Mouse (Mus musculus): Measurements from ENCODE around the gene Igf2bp3. TPM values are rescaled to one million over a fixed set of nuclear protein-coding genes. Genes with fewer than 3 reads are reported as not detected.

The Igf2bp3 gene
- total RNA-seq, 2 experiments from 2014 or later = 0.56 to 0.69 TPM

GRCm38 (mm10) chr6:49136739-49137138 lies 78.0 kb downstream of the Igf2bp3 start:
- DNase-seq = no peak

DNA sequence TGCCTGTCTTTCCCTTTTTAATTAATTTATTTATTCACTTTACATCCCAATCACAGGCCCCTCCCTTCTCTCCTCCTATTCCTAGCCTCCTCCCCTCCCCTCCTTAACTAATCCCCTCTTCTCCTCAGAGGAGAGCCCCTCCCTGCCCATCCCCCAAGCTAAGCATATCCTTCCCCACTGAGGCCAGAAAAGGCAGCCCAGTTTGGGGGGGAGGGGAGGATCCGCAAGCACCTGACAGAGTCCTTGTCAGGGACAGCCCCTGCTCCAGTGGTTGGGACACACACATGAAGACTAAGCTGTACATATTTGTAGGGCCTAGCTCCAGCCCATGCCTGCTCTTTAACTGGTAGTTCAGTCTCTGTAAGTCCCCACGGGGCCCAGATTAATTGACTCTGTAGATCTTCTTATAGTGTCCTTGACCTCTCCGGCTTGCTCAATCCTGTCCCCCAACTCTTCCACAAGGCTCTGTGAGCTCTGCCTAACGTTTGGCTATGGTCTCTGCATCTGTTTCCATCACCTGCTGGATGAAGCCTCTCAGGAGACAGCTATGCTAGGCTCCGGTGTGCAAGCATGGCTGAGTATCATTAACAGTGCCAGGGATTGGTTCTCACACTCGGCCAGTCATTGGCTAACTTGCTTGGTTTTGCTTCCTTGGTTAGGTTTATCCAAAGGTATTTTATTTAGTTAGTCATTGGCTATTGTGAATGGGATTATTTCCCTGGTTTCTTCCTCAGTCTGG lies 82.2 kb downstream of the Igf2bp3 start:
- DNase-seq = no peak

GRCm38 (mm10) chr6:49131855-49132254 lies 82.9 kb downstream of the Igf2bp3 start:
- no peak for DNase-seq

DNA sequence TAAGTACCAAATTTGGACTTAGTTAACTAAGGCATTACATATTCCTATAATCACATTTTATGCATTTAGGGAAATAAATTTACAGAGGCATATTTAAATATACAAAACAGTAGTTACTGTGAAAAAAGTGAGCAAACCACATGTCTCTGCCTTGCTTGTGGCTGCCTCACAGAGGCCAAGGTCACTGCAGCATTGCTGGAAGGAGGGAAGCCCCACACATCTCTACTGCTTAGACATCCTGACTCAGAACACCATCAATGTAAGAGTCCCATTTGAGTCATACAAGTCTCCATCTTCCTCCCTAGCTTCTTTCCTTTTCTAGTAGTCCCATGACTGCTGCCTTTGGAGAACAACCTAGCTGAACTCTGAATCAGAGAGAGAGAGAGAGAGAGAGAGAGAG lies 84.4 kb downstream of the Igf2bp3 start:
- DNase-seq = peak; percentile 12 to 36

- no peak for DNase-seq
Measured at GRCm38 (mm10) chr6:49120370-49120769, 94.4 kb downstream of the Igf2bp3 start.

DNA sequence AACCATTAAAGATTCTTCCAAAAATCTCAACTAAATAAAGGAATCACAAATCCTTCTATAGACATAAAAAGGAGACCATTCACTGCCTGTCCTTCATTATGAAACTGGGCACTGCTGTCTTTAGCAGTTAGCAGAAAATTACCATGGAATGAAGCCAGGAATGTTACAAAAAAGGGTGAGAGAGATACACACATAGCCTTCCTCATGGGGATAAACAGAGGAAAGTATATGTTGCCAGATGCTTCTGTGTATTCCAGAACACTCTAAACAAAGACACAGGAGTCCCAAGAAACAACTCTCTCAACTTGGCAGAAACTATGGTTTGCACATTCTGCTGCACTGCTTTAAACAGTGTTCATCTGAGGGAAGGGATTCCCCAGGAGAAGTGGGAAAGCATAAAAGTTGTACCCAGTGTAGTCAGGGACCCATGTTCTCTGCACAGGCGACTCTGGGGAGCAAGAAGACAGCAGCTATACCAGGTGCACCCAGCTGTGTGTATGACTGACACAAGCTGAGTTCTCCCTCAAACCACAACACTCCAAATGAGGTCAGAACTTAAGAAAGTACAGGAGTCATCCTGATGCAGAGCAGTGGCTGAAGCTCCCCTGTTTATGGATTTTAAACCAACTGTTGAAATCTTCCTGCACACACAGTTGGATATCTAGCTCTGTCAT lies 95.2 kb downstream of the Igf2bp3 start:
- DNase-seq = no peak

- no peak for DNase-seq
Measured at GRCm38 (mm10) chr6:49118446-49118845, 96.3 kb downstream of the Igf2bp3 start.

DNA sequence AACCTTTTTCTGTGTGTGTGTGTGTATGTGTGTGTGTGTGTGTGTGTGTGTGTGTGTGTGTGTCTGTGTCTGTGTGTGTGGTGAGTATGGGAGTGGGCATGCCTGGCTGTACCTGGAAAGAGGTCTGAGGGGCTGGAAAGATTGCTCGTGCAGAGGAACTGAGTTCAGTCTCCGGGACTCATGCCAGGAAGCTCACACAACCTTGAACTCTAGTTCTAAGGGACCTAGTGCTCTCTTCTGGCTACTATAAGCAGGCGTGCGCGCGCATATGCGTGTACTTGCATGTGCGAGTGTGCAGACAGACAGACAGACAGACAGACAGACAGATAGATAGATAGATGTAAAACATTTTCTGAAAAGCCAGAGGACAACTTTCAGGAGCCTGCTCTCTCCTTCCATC lies 98.5 kb downstream of the Igf2bp3 start:
- peak; percentile 69 to 73 for DNase-seq

GRCm38 (mm10) chr6:49115550-49115949 lies 99.2 kb downstream of the Igf2bp3 start:
- DNase-seq = no peak

DNA sequence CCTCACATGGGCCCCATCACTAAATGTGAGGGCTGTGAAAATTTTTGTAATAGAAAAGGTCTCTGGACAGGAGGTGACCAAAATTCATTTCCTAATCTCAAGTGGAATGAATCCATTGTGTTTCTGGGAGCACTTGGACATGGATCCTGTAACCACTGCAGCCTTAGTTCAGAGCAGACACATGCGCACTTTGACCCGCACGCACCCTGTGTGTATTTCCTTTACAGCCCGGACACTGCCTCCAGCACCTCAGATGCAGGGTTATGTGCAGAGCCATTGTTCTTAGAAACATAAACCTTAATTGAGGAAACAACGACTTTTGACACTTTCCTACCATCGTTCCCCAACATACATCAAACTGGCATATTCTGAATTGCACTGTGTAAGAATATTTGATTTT lies 100.3 kb downstream of the Igf2bp3 start:
- DNase-seq = no peak

DNA sequence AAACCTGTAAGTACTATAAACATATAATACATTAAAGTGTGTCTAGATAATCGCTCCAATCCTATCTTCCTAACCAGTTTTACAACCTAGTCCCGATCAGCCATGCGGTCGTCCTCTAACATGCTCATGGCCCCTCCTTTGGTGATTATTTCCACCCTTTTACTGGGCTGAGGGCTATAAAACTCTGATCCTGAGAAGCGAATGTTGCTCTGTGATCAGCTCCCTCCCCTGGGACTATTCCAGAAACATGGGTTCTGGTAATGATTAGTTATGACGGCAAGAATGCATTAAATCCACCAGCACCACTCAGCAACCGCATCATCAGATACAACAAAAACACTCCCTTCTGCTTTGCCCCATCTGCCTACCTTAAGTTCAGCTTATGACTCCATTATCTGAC lies 100.9 kb downstream of the Igf2bp3 start:
- no peak for DNase-seq

DNA sequence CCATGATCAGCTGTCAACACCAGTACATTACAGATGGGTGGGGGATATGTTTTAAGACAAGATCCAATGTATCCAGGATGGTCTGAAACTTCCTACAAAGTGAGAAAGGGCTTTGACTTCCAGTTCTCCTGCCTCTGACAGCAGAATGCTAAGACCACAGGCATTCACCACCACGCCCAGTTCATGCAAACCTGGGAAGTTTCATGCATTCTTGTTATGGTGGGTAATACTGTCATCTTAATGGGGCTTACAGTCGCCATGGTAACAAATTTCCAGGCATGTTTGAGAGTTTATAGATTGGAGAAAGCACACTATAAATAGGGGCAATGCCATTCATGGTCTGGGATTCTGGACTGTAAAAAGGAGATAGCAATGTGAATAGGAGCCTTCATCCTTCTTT lies 105.6 kb downstream of the Igf2bp3 start:
- DNase-seq = no peak

- DNase-seq = no peak
Measured at GRCm38 (mm10) chr6:49106746-49107500, 107.8 kb downstream of the Igf2bp3 start.

- no peak for DNase-seq
Measured at GRCm38 (mm10) chr6:49099086-49099485, 115.7 kb downstream of the Igf2bp3 start.

- DNase-seq = peak in 1 of 2 experiments; percentile 10
Measured at GRCm38 (mm10) chr6:49097596-49098110, 117.1 kb downstream of the Igf2bp3 start.

GRCm38 (mm10) chr6:49096933-49097461 lies 117.8 kb downstream of the Igf2bp3 start:
- peak; percentile 86 to 87 for DNase-seq

- DNase-seq = peak; percentile 68 to 70
Measured at GRCm38 (mm10) chr6:49096421-49096820, 118.3 kb downstream of the Igf2bp3 start.

GRCm38 (mm10) chr6:49094968-49095367 lies 119.8 kb downstream of the Igf2bp3 start:
- peak; percentile 18 to 51 for DNase-seq

- DNase-seq = no peak
Measured at GRCm38 (mm10) chr6:49083008-49083407, 131.7 kb downstream of the Igf2bp3 start.

GRCm38 (mm10) chr6:49079313-49079712 lies 135.4 kb downstream of the Igf2bp3 start:
- no peak for DNase-seq

- DNase-seq = no peak
Measured at GRCm38 (mm10) chr6:49077894-49078293, 136.9 kb downstream of the Igf2bp3 start.

- DNase-seq = peak in 1 of 2 experiments; percentile 9
Measured at GRCm38 (mm10) chr6:49074117-49074490, 140.7 kb downstream of the Igf2bp3 start.
